Mouse (Mus musculus): ENCODE data around the gene Ankrd54. TPM values are rescaled to one million over a fixed set of nuclear protein-coding genes. Genes with fewer than 3 reads are reported as not detected.
A peak's percentile ranks its signal among the peaks of the same experiment; 100 is the strongest.

The Ankrd54 gene
- polyA plus RNA-seq, 1 experiment, result 28.2 TPM

DNA sequence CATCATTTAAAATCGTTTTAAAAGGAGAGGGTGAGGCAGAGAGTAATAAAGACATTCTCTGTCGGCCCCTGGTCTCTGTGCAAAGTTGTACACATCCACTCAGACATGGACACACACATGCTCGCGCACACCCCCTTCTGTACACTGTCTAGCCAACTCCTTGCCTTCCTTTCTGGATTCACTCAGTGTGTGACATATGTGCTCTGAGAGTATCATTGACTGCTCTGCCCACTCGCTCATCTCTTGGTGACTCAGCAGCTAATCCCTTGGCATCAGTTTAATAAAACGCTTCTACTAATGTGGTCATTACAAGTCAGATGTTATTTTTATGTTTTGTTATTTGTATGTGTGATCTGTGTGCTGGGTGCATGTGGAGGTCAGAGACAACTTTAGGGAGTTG lies 29.6 kb upstream of the Ankrd54 start:
- H3K27ac ChIP-seq (ENCODE audit: insufficient read depth, low read length), result no peak overlapping the region
- H3K4me1 ChIP-seq (ENCODE audit: control insufficient read depth, insufficient read depth, low read length), result 0 out of 2 replicates have a peak, but pooled peaks cover 2% of the 10 kb centered on the region
- TF ChIP-seq POLR2A (IDR thresholded peaks at IDR 0.05; ENCODE audit: extremely low read depth, insufficient read depth, low read length) (no peak), CTCF (IDR thresholded peaks at IDR 0.05; ENCODE audit: extremely low read depth, insufficient read depth, low read length) (no peak)
- no peak overlapping the region for H3K4me3 ChIP-seq (ENCODE audit: insufficient read depth, low read length)

DNA sequence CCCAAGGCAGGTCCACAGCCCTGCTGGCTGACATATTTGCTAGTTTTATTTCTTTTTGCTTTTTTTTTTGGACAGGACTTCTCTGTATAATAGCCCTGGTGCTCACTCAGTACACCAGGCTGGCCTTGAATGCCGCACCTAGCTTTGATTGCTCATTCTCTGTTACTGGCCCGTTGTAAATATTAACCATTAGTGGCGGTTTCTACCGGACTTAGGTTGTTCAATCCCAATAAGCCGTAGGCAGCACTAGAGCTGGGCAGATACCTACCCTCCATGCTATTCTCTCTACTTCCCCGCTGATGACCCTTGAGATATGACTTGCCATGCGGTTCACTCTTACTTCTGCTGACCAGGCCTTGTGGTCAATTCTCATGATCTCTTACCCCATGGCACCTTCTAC lies 16.9 kb upstream of the Ankrd54 start:
- H3K27ac ChIP-seq (ENCODE audit: insufficient read depth, low read length), result no peak overlapping the region
- no peaks in the 10 kb centered on the region; the same call in 1 of the 2 replicates for H3K4me1 ChIP-seq (ENCODE audit: control insufficient read depth, insufficient read depth, low read length)
- TF ChIP-seq POLR2A (IDR thresholded peaks at IDR 0.05; ENCODE audit: extremely low read depth, insufficient read depth, low read length) (no peak), CTCF (IDR thresholded peaks at IDR 0.05; ENCODE audit: extremely low read depth, insufficient read depth, low read length) (no peak)
- H3K4me3 ChIP-seq (ENCODE audit: insufficient read depth, low read length), result no peak overlapping the region

DNA sequence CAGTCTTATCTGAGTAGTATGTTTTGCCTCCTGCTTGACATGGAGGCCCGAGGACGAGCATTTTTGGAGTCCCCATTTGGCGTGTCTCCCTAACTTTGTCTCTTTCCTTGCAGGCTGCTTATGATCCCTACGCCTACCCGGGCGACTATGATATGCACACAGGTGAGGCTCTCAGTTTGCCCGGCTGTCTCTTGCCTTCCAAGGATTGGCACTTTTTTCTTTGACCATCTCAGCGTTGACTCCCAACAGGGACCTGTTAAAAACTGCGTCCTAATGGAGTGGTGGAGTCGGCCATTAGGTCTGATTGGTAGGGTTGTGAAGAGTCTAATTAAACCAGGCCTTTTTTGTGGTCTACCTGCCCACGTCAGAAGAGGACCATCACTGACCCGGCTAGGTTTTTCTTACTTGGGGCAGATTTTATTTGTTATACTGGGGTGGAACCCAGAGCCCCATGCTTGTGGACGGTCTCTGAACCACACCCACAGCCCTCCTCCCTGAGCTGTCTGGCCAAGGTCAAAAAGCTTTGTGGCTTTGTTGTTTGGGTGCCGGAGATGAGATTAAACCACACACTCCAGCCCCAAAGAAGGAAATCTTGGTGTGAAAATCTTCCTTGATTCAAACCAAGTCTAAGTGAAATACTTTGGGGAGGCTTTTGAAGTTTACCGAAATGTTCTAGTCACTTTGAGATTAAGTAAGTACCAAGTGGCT lies 13.1 kb upstream of the Ankrd54 start:
- H3K4me1 ChIP-seq (ENCODE audit: control insufficient read depth, insufficient read depth, low read length), result peaks cover 3% of the 10 kb centered on the region; the same call in 1 of the 2 replicates
- peak overlapping the region; percentile 73 for H3K4me3 ChIP-seq (ENCODE audit: insufficient read depth, low read length)
- TF ChIP-seq CTCF (IDR thresholded peaks at IDR 0.05; ENCODE audit: extremely low read depth, insufficient read depth, low read length) (no peak), POLR2A (IDR thresholded peaks at IDR 0.05; ENCODE audit: extremely low read depth, insufficient read depth, low read length) (no peak)
- H3K27ac ChIP-seq (ENCODE audit: insufficient read depth, low read length), result no peak overlapping the region

DNA sequence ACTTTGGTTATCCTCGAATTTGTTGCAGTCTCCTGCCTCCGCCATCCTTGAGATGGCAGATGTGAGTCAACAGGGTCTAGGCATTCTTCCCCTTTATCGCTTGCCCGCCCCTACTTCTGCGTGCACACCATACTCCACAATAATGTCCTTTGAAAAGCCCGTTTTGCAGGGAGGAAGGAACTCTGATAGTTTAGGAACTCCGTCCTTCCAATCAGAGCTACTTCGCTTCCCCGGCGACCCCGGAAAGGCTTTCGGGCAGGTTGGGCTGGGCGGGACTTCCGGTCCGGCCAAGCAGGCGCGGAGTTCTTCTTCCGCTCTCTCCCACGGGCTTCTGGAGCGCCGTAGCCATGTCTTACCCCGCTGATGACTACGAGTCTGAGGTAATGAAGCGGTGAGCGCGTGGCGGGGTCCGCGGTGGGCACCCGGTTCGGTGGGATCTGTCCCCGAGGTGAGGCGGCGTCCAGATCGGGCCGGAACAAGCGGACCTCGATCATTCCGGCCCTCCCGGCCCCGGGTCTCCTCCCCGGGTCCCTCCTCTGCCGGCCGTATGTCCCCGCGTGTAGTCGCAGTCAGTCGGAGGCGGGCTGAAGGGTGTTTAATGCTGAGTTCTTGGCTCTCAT lies 12.3 kb upstream of the Ankrd54 start, which contains the start of gene Eif3l:
Eif3l (plus strand) TSS at position 267 of the 620 bp plus-strand sequence.
- Histone ChIP-seq H3K27ac (ENCODE audit: insufficient read depth, low read length) (no peak within 1 kb of the TSS), H3K4me3 (ENCODE audit: insufficient read depth, low read length) (peak within 1 kb of the TSS; percentile 73), H3K4me1 (ENCODE audit: control insufficient read depth, insufficient read depth, low read length) (peaks cover 3% of the 10 kb centered on the region; the same call in 1 of the 2 replicates)
- TF ChIP-seq CTCF (IDR thresholded peaks at IDR 0.05; ENCODE audit: extremely low read depth, insufficient read depth, low read length) (no peak), POLR2A (IDR thresholded peaks at IDR 0.05; ENCODE audit: extremely low read depth, insufficient read depth, low read length) (peak; percentile 67)

DNA sequence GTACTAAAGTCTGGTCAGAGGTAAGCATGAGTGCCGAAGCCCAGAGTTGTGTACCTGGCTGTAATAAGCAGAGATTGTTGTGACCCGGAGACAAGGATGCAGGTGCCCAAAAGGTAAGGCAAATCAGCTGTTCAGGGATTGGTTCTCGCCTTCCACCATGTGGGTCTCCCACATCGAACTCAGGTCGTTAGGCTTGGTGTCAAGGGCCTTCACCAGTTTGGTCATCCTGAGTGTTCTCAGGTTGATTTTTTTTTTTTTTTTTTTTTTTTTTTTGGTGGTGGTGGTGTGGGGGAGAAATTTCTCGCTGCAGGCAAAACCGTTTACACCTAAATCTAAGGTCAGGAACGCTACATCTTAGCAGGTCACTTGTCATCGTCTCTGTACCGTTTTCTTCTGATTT lies 11.8 kb upstream of the Ankrd54 start:
- Histone ChIP-seq H3K4me3 (ENCODE audit: insufficient read depth, low read length) (peak overlapping the region; percentile 73; the same call in 1 of the 2 replicates), H3K27ac (ENCODE audit: insufficient read depth, low read length) (no peak overlapping the region), H3K4me1 (ENCODE audit: control insufficient read depth, insufficient read depth, low read length) (peaks cover 3% of the 10 kb centered on the region; the same call in 1 of the 2 replicates)
- TF ChIP-seq POLR2A (IDR thresholded peaks at IDR 0.05; ENCODE audit: extremely low read depth, insufficient read depth, low read length) (no peak), CTCF (IDR thresholded peaks at IDR 0.05; ENCODE audit: extremely low read depth, insufficient read depth, low read length) (no peak)

DNA sequence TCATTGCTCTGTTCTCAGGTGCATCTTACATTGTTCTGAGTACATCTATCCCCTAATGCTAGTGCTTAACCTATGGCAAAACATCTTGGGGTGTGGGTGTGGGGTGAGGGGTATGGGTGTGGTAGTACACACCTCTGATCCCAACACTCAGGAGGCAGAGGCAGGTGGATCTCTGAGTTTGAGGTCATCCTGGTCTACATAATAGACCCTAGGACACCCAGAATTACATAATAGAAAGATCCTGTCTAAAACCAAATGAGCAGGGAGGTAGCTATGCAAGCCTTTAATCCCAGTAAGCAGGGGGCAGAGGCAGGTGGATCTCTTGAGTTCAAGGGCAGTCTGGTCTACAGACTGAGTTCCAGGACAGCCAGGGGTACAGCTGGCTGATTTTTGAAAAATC lies 11.1 kb upstream of the Ankrd54 start:
- Histone ChIP-seq H3K4me3 (ENCODE audit: insufficient read depth, low read length) (no peak overlapping the region), H3K4me1 (ENCODE audit: control insufficient read depth, insufficient read depth, low read length) (peaks cover 3% of the 10 kb centered on the region; the same call in 1 of the 2 replicates), H3K27ac (ENCODE audit: insufficient read depth, low read length) (no peak overlapping the region)
- TF ChIP-seq CTCF (IDR thresholded peaks at IDR 0.05; ENCODE audit: extremely low read depth, insufficient read depth, low read length), result no peak
- no peak for TF ChIP-seq POLR2A (IDR thresholded peaks at IDR 0.05; ENCODE audit: extremely low read depth, insufficient read depth, low read length)

DNA sequence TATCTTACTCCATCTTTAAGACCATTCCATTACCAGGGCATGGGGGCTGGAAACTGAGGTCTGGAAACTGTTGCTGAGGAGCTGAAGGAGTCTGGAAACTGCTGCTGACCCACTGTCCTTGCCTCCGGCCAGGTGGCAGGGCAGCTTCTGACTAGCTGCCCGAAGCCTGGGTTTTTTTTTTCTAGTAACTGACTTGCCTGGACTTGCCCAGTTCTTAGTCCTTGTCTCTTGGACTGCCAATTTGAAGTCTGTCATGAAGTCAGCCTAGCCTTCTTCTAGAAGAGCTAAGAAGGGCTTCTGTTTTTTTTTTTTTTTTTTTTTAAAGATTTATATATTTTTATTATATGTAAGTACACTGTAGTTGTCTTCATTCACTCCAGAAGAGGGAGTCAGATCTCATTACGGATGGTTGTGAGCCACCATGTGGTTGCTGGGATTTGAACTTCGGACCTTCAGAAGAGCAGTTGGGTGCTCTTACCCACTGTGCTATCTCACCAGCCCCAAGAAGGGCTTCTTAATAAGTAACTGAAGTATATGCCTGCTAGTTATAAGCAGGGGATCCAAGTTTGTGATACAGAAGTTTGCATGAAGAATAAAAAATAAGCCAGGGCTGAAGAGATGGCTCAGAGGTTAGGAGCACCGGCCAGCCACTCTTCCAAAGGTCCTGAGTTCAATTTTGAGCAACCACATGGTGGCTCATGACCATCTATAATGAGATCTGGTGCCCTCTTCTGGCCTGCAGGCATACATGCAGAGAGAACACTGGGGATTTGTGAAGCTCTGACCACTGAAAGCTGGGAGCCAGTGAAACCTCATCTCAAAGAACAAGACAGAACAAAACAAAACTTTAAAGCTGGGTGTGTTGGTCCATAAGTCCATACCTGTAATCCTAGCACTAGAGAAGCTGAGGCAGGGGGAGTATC lies 8.7 kb upstream of the Ankrd54 start:
- Histone ChIP-seq H3K4me1 (ENCODE audit: control insufficient read depth, insufficient read depth, low read length) (0 out of 2 replicates have a peak, but pooled peaks cover 3% of the 10 kb centered on the region), H3K4me3 (ENCODE audit: insufficient read depth, low read length) (no peak overlapping the region), H3K27ac (ENCODE audit: insufficient read depth, low read length) (no peak overlapping the region)
- TF ChIP-seq CTCF (IDR thresholded peaks at IDR 0.05; ENCODE audit: extremely low read depth, insufficient read depth, low read length), result peak; percentile 75
- TF ChIP-seq POLR2A (IDR thresholded peaks at IDR 0.05; ENCODE audit: extremely low read depth, insufficient read depth, low read length), result no peak

DNA sequence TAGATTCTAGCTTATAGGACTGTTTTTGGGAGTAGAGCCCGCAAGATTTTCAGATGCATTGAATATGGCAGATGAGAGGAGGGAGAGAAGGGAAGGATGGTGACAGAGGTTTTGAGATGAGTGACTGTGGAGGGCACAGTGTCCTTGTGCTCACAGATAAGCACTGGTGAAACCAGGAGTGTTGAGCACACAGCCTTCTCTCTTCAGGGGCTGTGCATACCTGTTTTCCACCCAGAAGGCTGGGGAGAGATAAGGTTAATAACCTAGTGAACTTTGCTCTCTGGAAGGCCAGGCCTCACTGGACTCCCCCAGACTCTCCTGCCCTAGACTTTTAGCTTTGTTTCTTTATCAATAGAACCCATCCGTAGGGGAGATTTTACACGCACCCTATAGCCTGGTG lies 5.7 kb upstream of the Ankrd54 start:
- H3K4me3 ChIP-seq (ENCODE audit: insufficient read depth, low read length), result no peak overlapping the region
- no peak for TF ChIP-seq POLR2A (IDR thresholded peaks at IDR 0.05; ENCODE audit: extremely low read depth, insufficient read depth, low read length)
- TF ChIP-seq CTCF (IDR thresholded peaks at IDR 0.05; ENCODE audit: extremely low read depth, insufficient read depth, low read length), result no peak

DNA sequence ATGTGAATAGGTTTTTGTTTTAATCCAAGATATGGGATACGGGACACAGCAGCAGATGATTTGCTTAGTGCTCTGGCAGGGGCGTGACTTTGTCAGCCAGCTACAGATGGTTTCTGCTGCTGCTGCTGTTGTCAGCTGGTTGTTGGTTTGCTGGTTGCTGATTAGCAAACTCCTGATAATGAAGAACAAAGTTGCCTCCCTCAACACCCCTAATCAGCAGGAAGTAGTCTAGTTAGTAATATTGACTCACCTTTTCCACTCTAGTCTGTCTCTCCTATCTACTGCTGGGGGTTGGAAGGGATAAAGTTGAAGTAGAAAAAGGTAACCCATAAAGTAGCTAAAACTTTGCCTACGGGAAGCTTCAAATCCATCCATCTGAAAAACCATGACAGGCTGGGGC lies 4.9 kb upstream of the Ankrd54 start:
- TF ChIP-seq POLR2A (IDR thresholded peaks at IDR 0.05; ENCODE audit: extremely low read depth, insufficient read depth, low read length) (no peak), CTCF (IDR thresholded peaks at IDR 0.05; ENCODE audit: extremely low read depth, insufficient read depth, low read length) (no peak)
- Histone ChIP-seq H3K4me3 (ENCODE audit: insufficient read depth, low read length) (no peak overlapping the region), H3K4me1 (ENCODE audit: control insufficient read depth, insufficient read depth, low read length) (no peaks in the 10 kb centered on the region), H3K27ac (ENCODE audit: insufficient read depth, low read length) (no peak overlapping the region)

More for the DNA sequence above, 5.7 kb upstream of the Ankrd54 start:
- Histone ChIP-seq H3K27ac (ENCODE audit: insufficient read depth, low read length) (no peak overlapping the region), H3K4me1 (ENCODE audit: control insufficient read depth, insufficient read depth, low read length) (no peaks in the 10 kb centered on the region)
